Mouse (Mus musculus): ENCODE measurements around the gene Cpm. TPM values are rescaled to one million over a fixed set of nuclear protein-coding genes. Genes with fewer than 3 reads are reported as not detected.
A peak's percentile ranks its signal among the peaks of the same experiment; 100 is the strongest.

Cpm gene
- total RNA-seq, 2 experiments from 2014 or later = 2.2 to 2.9 TPM

DNA sequence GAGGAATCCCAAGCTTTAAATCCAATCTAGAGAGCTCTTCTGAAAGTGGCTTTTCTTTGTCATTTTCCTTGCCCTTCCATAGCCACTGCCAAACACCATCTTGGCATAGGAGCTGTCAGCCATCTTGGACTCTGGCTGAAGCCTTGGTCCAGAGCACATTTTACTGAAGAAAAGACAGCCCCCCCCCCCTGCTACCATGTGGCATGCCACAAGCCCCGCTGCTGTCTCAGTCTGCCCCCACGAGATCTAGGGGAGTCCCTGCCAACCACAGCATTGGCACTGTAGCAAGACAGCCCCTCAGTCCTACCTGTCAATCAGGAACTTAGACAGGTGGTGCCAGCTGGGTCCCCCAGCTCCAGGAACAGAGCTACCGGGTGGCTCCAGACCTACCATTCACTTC is 52.2 kb downstream of the Cpm start:
- Histone ChIP-seq H3K4me3 (no peak overlapping the region), H3K27ac (no peak overlapping the region)
- no peak for DNase-seq
- intact Hi-C loops (cut with DNase I) = no loop called here
- no peak for TF ChIP-seq CTCF (IDR thresholded peaks at IDR 0.05)

GRCm38 (mm10) chr10:117681999-117682857 is 52.9 kb downstream of the Cpm start:
- DNase-seq = peak; percentile 39
- H3K4me3 ChIP-seq = no peak overlapping the region
- H3K27ac ChIP-seq = no peak overlapping the region
- TF ChIP-seq CTCF (IDR thresholded peaks at IDR 0.05) = peak; percentile 57
- intact Hi-C loops (cut with DNase I) = no loop called here

- no peak overlapping the region for H3K4me3 ChIP-seq
- intact Hi-C loops (cut with DNase I) = no loop called here
- no peak for DNase-seq
- no peak for TF ChIP-seq CTCF (IDR thresholded peaks at IDR 0.05)
- H3K27ac ChIP-seq = no peak overlapping the region
Measured at GRCm38 (mm10) chr10:117682858-117683733, 53.8 kb downstream of the Cpm start.

GRCm38 (mm10) chr10:117683734-117684037 is 54.4 kb downstream of the Cpm start:
- no peak overlapping the region for H3K4me3 ChIP-seq
- H3K27ac ChIP-seq = no peak overlapping the region
- TF ChIP-seq CTCF (IDR thresholded peaks at IDR 0.05) = no peak
- intact Hi-C loops (cut with DNase I) = no loop called here
- DNase-seq = no peak

GRCm38 (mm10) chr10:117684298-117685170 is 55.2 kb downstream of the Cpm start:
- TF ChIP-seq CTCF (IDR thresholded peaks at IDR 0.05) = no peak
- Histone ChIP-seq H3K27ac (no peak overlapping the region), H3K4me3 (no peak overlapping the region)
- intact Hi-C loops (cut with DNase I) = no loop called here
- DNase-seq = no peak

- TF ChIP-seq CTCF (IDR thresholded peaks at IDR 0.05) = no peak
- intact Hi-C loops (cut with DNase I) = no loop called here
- Histone ChIP-seq H3K4me3 (no peak overlapping the region), H3K27ac (no peak overlapping the region)
- DNase-seq = no peak
Measured at GRCm38 (mm10) chr10:117685171-117685848, 56.0 kb downstream of the Cpm start.

GRCm38 (mm10) chr10:117685849-117686591 is 56.7 kb downstream of the Cpm start:
- Histone ChIP-seq H3K4me3 (no peak overlapping the region), H3K27ac (no peak overlapping the region)
- no peak for DNase-seq
- no peak for TF ChIP-seq CTCF (IDR thresholded peaks at IDR 0.05)
- intact Hi-C loops (cut with DNase I) = no loop called here

DNA sequence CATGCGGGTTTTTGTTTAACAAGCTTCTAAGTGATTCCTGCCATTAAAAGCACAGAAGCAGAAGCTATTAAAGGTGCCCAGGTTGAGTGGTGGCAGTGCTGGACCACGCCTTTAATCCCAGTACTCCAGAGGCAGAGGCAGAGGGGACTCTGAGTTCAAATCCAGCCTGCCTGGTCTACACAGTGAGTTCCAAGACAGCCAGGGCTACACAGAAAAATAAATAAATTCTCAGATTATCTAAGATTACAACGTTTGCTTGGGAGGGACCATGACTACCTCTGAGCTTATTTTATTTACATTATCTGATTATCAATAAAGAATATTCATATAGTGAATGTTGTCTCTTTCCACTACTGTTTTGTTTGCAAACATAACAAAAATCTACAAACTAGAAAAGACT is 57.7 kb downstream of the Cpm start:
- Histone ChIP-seq H3K27ac (no peak overlapping the region), H3K4me3 (no peak overlapping the region)
- intact Hi-C loops (cut with DNase I) = no loop called here
- TF ChIP-seq CTCF (IDR thresholded peaks at IDR 0.05) = no peak
- DNase-seq = no peak

DNA sequence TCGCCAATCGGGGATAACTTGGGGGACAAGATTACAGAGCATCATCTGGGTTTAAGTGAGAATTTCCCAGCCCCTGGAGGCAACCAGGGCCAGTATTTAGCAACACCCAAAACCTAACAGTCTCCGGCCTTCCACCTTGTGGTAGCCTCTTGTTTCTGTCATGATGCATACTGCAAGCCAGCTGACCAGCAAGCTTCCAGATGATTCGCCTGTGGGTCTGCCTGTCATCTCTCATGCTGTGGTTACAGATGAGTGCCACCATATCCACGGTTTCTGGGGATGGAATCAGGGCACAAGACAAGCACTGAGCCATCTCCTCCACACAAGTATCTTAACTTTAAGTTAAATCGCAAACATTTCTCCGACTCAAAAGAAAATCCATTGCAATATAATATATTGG is 58.3 kb downstream of the Cpm start:
- intact Hi-C loops (cut with DNase I) = no loop called here
- no peak overlapping the region for H3K27ac ChIP-seq
- no peak for TF ChIP-seq CTCF (IDR thresholded peaks at IDR 0.05)
- H3K4me3 ChIP-seq = no peak overlapping the region
- no peak for DNase-seq

DNA sequence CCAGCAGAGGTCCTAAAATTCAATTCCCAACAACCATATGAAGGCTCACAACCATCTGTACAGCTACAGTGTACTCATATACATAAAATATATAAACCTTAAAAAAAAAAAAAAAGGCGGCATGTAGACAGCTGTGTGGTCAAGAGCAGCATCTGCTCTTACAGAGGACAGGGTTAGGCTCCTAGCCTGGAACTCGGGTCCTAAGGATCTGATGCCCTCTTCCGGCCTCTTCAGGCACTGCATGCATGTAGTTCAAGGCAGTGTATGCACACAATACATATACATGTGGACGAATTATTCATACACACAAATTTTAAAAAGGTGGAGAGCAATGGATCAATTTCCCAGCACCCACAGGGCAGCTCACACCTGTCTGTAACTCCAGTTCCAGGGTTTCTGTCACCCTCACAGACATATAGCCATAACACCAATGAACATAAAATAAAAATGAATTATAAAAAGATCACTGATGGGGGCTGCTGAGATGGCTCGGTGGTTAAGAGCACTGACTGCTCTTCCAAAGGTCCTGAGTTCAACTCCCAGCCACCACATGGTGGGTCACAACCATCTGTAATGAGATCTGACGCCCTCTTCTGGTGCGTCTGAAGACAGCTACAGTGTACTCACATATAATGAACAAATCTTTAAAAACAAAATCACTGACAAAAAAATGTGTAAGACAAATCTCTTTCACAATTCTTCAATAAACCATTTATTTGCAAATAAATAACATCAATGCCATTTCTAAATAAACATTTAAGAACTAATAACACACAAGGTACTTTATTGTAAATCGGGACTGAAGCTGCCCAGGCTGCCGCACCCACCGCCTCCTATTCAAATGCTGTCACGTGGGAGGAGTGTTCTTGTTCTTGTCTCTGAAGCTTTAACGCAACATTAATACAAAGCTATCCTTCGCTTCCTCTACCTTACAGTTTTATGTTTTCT is 59.2 kb downstream of the Cpm start:
- H3K4me3 ChIP-seq = no peak overlapping the region
- intact Hi-C loops (cut with DNase I) = no loop called here
- DNase-seq = no peak
- TF ChIP-seq CTCF (IDR thresholded peaks at IDR 0.05) = peak; percentile 44
- H3K27ac ChIP-seq = no peak overlapping the region

Measured in gastrocnemius, adult 2 months (tissue).